Mouse (Mus musculus) gastrocnemius, adult 2 months (tissue): ENCODE measurements around the gene Gm47985. TPM values are rescaled to one million over a fixed set of nuclear protein-coding genes. Genes with fewer than 3 reads are reported as not detected.

Source experiments
- DNase-seq: peaks from one replicate; pipeline ENCODE4 v3.0.0; 2022
- H3K27ac ChIP-seq: fragments of 200-600 bp; 2 replicates; pipeline ENCODE4 v1.8.1; 2022; ENCODE audit warnings: mild to moderate bottlenecking
- H3K4me3 ChIP-seq: fragments of 200-600 bp; 2 replicates; pipeline ENCODE4 v1.8.1; 2022; ENCODE audit warnings: mild to moderate bottlenecking, moderate library complexity
- CTCF ChIP-seq: fragments of 200-600 bp; IDR thresholded peaks from 2 replicates; pipeline ENCODE4 v1.8.1; 2022; ENCODE audit warnings: antibody characterized with exemption, mild to moderate bottlenecking, moderate library complexity
- intact Hi-C: fragments of 180-260 bp; cut with DNase I; formaldehyde crosslinking; loops from one replicate; pipeline ENCODE4 v1.15.1; 2025
- total RNA-seq, 2 experiments: library from RNA; stranded (reverse); gene quantifications; 2 replicates each; pipeline ENCODE4 v1.2.3; 2021

Gm47985 gene
- total RNA-seq, 2 experiments from 2014 or later: not detected

DNA sequence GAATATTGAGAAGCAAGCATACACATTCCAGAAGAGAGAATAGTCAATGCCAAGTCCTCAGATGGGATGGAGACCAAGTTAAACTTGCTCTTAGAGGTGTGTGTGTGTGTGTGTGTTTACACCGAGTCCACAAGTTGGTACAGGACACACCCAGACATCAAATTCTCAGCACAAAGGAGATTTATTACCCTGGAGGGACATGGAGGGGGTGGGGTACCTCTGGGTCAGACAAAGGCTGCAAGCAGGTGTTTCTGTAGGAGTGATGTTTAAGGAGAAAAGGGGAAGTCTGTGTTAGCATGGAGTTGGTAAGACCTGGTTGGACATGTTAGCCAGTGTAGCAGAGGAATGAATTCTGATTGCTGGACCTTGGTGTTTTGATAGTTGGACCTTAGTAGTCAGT is 33.6 kb downstream of the Gm47985 start:
- DNase-seq: no peak
- no peak for TF ChIP-seq CTCF
- H3K27ac ChIP-seq: no peak overlapping the region
- intact Hi-C loops: no loop called here
- no peak overlapping the region for H3K4me3 ChIP-seq

DNA sequence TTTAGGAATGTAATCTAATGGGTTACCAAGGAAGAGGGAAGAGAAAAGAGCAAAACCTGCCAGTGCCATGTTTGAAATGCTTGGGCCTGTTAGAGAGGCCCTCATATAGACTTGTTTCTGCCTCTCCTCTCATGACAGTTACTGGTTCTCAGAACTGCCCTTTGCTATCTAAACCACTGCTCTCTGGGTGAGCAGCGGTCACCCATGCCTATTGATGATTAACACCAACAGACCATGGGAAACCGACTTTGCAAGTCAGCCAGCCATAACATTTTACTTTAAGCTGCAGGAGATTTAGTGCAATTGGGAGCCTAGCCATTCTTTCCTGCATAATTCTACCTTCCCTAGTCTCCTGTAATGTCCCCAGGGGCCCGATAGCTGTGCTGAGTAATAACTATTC is 34.1 kb downstream of the Gm47985 start:
- Histone ChIP-seq H3K27ac (no peak overlapping the region), H3K4me3 (no peak overlapping the region)
- TF ChIP-seq CTCF: no peak
- intact Hi-C loops: no loop called here
- no peak for DNase-seq

DNA sequence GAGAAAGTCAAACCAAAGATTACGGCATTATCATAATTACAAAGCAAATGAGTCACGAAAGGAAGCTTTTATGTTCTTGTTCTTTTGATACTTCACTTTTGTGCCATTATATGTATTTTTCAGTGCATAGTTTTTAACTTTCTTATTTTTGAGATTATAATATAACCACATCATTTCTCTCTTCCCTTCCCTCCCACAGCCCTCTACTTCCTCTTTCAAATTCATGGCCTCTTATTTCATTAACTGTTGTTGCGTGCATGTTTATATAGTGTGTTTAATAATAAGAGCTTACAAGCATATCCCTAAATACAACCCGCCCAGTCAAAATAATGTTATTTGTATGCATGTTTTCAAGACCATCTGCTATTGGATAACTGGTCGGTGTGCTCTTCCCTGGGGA is 36.7 kb downstream of the Gm47985 start:
- no peak for TF ChIP-seq CTCF
- Histone ChIP-seq H3K4me3 (no peak overlapping the region), H3K27ac (no peak overlapping the region)
- intact Hi-C loops: no loop called here
- no peak for DNase-seq

DNA sequence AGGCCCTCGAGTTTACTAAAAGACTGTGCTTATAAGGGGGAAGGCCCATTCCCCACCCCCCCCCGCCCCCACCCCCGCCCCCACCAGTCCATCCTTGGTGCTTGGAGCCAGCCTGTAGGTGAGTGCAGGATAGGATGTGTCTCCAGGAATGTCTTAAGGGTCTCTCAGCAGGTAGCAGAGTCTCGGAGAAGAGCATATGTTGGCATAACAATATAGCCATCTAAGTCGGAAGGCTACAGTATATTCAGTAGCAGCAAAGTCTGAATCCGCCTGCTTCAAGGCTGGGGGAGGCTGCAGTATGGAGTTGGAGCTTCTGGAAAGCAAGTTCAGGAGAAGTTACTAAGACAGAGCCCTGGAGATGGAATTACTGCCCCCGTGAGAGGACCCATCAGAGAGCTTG is 37.8 kb downstream of the Gm47985 start:
- Histone ChIP-seq H3K4me3 (no peak overlapping the region), H3K27ac (no peak overlapping the region)
- no peak for TF ChIP-seq CTCF
- DNase-seq: no peak
- intact Hi-C loops: no loop called here

DNA sequence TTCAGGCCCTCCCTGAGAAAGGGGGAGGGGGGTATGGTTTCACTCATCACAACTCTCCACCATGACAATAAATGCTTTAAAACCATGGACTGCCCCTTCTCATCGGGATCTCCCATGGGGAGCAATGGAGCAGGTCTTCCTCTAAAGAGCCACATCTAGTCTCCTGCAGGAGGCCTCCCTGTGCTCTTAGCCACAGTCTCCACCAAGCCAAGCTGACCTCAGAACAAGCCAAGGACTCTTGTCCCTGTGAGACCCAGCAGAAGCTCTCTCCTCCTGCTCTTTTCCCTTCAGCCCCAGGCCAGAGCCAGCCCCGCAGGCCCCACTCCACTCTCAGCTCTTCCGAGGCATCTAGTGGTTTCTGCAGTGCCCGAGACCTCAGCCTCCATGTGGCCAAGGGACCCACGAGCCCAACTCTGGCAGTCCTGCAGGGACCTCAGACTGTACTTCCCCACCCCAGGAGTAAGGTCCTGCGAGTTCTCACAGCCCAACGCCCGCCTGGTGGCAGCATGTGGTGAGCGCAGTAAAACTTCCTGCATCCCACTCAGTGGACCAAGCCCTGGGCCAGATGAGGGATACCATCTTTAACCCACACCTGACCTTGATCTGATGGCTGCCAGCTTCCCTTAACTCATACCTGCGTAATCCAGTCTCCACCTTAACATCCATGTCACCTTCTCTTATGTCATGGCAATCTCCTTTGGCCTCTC is 40.4 kb downstream of the Gm47985 start:
- H3K27ac ChIP-seq: no peak overlapping the region
- DNase-seq: no peak
- intact Hi-C loops: no loop called here
- no peak overlapping the region for H3K4me3 ChIP-seq
- no peak for TF ChIP-seq CTCF

DNA sequence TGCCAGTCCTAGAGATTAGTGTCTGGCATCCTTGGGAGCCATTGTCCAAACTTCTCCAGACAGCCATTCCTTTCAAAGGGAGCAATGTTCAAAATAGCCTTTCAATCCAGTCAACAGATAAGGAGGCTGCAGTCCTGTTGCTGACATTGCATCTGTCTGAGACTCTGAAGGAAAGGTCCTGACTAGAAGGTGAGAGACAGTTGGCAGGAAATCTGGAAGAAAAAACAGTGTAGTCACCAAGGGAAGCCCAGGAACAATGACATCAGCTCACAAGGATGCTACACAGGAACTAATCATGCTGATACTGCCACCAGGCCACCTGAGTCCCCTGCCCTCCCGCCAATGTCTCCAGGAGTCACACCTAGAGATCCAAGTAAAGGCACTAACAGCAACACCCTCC is 41.0 kb downstream of the Gm47985 start:
- TF ChIP-seq CTCF: no peak
- no peak overlapping the region for H3K4me3 ChIP-seq
- H3K27ac ChIP-seq: no peak overlapping the region
- intact Hi-C loops: no loop called here
- no peak for DNase-seq

DNA sequence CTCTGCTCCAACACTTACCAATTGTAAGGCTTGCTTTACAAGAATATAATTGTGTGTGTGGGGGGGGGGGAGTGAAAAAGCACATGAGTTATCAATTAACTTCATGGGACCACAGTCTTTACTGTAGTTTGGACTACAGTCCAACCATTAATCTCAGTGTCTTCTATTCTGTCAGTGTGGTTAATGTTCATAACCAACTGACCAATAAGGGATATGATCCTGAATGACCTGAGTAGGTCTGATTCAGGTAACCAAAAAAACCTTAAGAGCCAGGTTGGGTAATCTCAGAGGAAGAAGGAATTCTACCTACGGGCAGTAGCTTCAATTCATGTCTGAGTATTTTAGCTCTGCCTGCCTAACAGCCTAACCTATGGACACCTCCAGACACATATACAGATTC is 42.2 kb downstream of the Gm47985 start:
- no peak for TF ChIP-seq CTCF
- intact Hi-C loops: no loop called here
- no peak for DNase-seq
- no peak overlapping the region for H3K27ac ChIP-seq
- H3K4me3 ChIP-seq: no peak overlapping the region

DNA sequence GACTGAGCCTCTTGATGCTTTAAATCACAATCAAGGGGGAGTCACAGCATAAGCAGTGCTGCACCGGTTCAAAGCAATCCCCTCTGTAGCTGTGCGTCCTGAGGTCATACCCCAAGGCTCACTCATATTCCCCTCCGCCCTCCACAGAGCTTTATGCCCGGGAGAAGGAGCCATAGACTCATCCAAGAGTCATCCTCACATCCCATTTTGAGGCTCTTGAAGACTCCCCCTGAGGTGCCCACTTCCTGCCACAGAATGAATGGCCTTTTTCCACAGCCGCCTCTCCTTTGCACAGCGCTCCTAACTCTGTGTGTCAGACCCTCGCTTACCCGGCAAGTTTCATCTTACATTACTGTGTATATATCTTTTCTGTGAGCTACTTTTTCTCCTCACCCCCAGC is 45.2 kb downstream of the Gm47985 start:
- no peak overlapping the region for H3K27ac ChIP-seq
- no peak for TF ChIP-seq CTCF
- no peak overlapping the region for H3K4me3 ChIP-seq
- DNase-seq: no peak
- intact Hi-C loops: no loop called here

DNA sequence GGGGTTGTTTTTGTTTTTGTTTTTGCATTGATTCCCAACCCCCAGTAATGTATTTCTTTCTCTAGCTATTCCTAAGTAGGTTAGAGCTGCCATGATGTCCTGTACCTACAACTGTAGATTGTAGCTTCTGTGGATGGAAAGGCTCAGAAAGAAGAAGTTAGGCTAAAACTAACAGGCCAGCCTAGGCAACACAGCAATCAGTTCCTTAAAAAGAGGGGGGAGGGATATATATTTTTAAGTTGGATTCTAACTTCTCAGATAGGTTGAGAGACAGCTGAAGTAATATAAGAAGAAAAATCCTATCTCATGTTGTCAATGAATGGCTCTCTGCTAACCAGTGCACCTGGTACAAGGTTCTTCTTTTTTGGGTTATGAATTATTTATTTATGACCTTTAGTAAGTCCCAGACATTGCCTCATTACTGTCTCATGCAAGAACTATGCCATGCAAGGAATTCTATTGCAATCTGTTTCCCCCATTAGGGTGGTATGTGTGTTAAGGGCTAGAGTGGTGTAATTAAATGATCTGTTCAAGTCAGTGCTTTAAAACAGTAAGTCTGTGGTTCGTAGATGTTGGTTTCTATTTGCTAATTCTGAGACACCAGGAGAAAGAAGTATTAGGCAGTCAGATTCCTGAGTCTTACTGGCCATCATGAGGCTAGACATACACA is 46.1 kb downstream of the Gm47985 start:
- no peak for DNase-seq
- TF ChIP-seq CTCF: no peak
- intact Hi-C loops: no loop called here
- H3K4me3 ChIP-seq: no peak overlapping the region
- H3K27ac ChIP-seq: no peak overlapping the region

DNA sequence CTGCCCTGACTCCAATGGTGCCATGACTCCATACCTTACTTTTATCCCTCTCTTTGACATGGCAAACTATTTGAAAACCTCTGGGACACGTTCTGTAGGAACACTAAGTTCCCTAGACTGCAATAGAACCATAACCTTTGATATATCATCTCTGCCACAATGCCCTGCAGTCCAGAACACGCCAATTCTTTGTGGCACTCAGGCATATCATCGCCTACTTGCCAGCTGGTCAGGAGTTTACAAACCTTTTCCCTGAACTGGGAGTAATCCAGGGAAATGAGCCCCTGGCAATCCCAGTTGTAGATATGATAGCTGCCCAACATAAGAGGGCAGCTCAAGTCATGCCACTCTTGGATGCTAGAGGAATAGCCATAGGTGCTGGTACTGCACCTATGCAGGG is 50.0 kb downstream of the Gm47985 start:
- no peak for TF ChIP-seq CTCF
- no peak for DNase-seq
- Histone ChIP-seq H3K4me3 (no peak overlapping the region), H3K27ac (no peak overlapping the region)
- intact Hi-C loops: no loop called here

DNA sequence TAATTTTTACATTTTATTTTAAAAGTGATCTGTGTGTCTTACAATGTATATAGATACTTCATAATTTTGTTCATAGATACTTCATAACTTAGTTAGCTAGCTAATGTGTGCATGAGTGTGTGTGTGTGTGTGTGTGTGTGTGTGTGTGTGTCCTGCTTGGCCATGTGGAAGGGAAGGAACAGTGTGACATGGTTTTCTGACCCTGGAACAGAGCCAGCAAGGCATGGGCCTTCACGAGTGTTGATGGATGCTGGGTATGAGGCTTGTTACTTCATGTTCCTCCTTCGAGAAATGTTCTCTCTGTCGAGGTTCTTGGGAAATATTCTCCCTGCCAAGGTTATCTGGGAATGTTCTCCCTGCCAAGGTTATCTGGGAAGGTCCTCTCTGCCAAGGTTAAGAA is 51.4 kb downstream of the Gm47985 start:
- no peak overlapping the region for H3K27ac ChIP-seq
- TF ChIP-seq CTCF: no peak
- intact Hi-C loops: no loop called here
- no peak overlapping the region for H3K4me3 ChIP-seq
- no peak for DNase-seq

Other genes with a start within 250 kb of the Gm47985 start
- 1 to 10 TPM; 5.0 to 5.8 TPM for gene Hmcn1, start 189.1 kb upstream of the Gm47985 start, total RNA-seq
- under 1 TPM in 1 of 2 experiments, not detected in 1; 0.28 TPM for gene Gm8947, start 9.8 kb downstream of the Gm47985 start, total RNA-seq
- gene Gm47995, start 15.9 kb downstream of the Gm47985 start, total RNA-seq: not detected
- under 1 TPM; 0.43 to 0.59 TPM for gene 3110040M04Rik, start 21.6 kb downstream of the Gm47985 start, total RNA-seq
- gene Gm47996, start 27.6 kb downstream of the Gm47985 start, total RNA-seq: under 1 TPM in 1 of 2 experiments, not detected in 1; 0.28 TPM
- gene Ivns1abp, start 161.9 kb downstream of the Gm47985 start, total RNA-seq: 100 to 1,000 TPM; 124 to 159 TPM
- gene Swt1, start 245.9 kb downstream of the Gm47985 start, total RNA-seq: 10 to 100 TPM in 1 of 2 experiments, 1 to 10 TPM in 1; 7.1 to 12.0 TPM
- gene Trmt1l, start 246.0 kb downstream of the Gm47985 start, total RNA-seq: 10 to 100 TPM; 15.3 to 18.7 TPM